Mouse (Mus musculus) kidney, adult 2 months (tissue): ENCODE data around the gene Col5a1.

Experiments
- CTCF ChIP-seq: fragments of 200-500 bp; conservative IDR thresholded peaks from 2 replicates; pipeline ENCODE4 v1.5.1; 2011; ENCODE audit warnings: low read depth, mild to moderate bottlenecking, control low read depth, low read length, moderate library complexity, mixed read lengths; ENCODE audit not compliant: insufficient read depth, insufficient read length
- POLR2A ChIP-seq: fragments of 200-500 bp; IDR thresholded peaks from one replicate; pipeline ENCODE4 v1.6.1; 2011; ENCODE audit warnings: low read depth, low read length, control low read depth

GRCm38 (mm10) chr2:27838112-27838511 lies 48.1 kb upstream of the Col5a1 start:
- TF ChIP-seq CTCF (no peak), POLR2A (no peak)
